Mouse (Mus musculus) CD8-positive naive resting alpha-beta T cell, adult 2 months (primary cell): Measurements from ENCODE around the gene Tsc22d3.
"Not testable (repeated sequence)": the region's sequence is repeated elsewhere in the genome, so short reads cannot be mapped to it uniquely, and the experiment has no call there.

Experiments
- DNase-seq, 2 experiments: peaks; one replicate each; pipeline ENCODE4 v3.0.0; 2022; ENCODE audit warnings: low read depth in 2 of 2, low spot score in 2 of 2

Gene Tsc22d3

GRCm38 (mm10) chrX:140567711-140568407 is 32.6 kb downstream of the Tsc22d3 start:
- DNase-seq, result no peak

- no peak for DNase-seq
These were observed 34.7 kb downstream of the Tsc22d3 start for GRCm38 (mm10) chrX:140565759-140566158.

- DNase-seq, result no peak
These were observed 35.2 kb downstream of the Tsc22d3 start for GRCm38 (mm10) chrX:140565212-140565611.

- DNase-seq, result no peak
These were observed 35.7 kb downstream of the Tsc22d3 start for GRCm38 (mm10) chrX:140564777-140565176.

GRCm38 (mm10) chrX:140558176-140558844 is 42.1 kb downstream of the Tsc22d3 start:
- DNase-seq, result no peak

- no peak for DNase-seq
These were observed 44.5 kb downstream of the Tsc22d3 start for GRCm38 (mm10) chrX:140555965-140556364.

GRCm38 (mm10) chrX:140555423-140555822 is 45.0 kb downstream of the Tsc22d3 start:
- no peak for DNase-seq

GRCm38 (mm10) chrX:140547660-140548419 is 52.6 kb downstream of the Tsc22d3 start:
- no peak for DNase-seq

GRCm38 (mm10) chrX:140544737-140545136 is 55.7 kb downstream of the Tsc22d3 start:
- DNase-seq, result peak; percentile 33 to 56

- DNase-seq, result peak; percentile 87 to 89
These were observed 57.4 kb downstream of the Tsc22d3 start for GRCm38 (mm10) chrX:140542938-140543673.

GRCm38 (mm10) chrX:140542474-140542845 is 58.0 kb downstream of the Tsc22d3 start:
- DNase-seq, result no peak

GRCm38 (mm10) chrX:140541711-140542473 is 58.6 kb downstream of the Tsc22d3 start:
- DNase-seq, result peak in 1 of 2 experiments; percentile 28

- DNase-seq, result peak; percentile 44 to 60
These were observed 59.9 kb downstream of the Tsc22d3 start for GRCm38 (mm10) chrX:140540500-140541114.

- not testable (repeated sequence) for DNase-seq
These were observed 60.6 kb downstream of the Tsc22d3 start for GRCm38 (mm10) chrX:140539831-140540230.

- DNase-seq, result peak in 1 of 2 experiments; percentile 22
These were observed 61.3 kb downstream of the Tsc22d3 start for GRCm38 (mm10) chrX:140539111-140539680.

GRCm38 (mm10) chrX:140538649-140539048 is 61.8 kb downstream of the Tsc22d3 start:
- DNase-seq, result no peak

- DNase-seq, result peak; percentile 58 to 67
These were observed 62.8 kb downstream of the Tsc22d3 start for GRCm38 (mm10) chrX:140537662-140538061.

GRCm38 (mm10) chrX:140535487-140535886 is 65.0 kb downstream of the Tsc22d3 start:
- DNase-seq, result no peak

GRCm38 (mm10) chrX:140534306-140534705 is 66.2 kb downstream of the Tsc22d3 start:
- no peak for DNase-seq

GRCm38 (mm10) chrX:140532325-140532724 is 68.1 kb downstream of the Tsc22d3 start:
- no peak for DNase-seq
